Mouse (Mus musculus) G1E (cell line): ENCODE results near the gene Arpc4. TPM values are rescaled to one million over a fixed set of nuclear protein-coding genes. Genes with fewer than 3 reads are reported as not detected.

Experiments
- ATAC-seq: 2 replicates; pipeline ENCODE4 v1.8.0; 2016; ENCODE audit warnings: mild to moderate bottlenecking; ENCODE audit not compliant: insufficient number of reproducible peaks, poor library complexity, low FRiP score, severe bottlenecking; ENCODE audit errors: extremely low read depth
- DNase-seq: peaks from one replicate; pipeline ENCODE4 v3.0.0; 2012; ENCODE audit warnings: low spot score
- H3K27me3 ChIP-seq: 2 replicates; pipeline ENCODE4 v1.6.1; 2012; ENCODE audit warnings: mild to moderate bottlenecking, low read length, inconsistent platforms; ENCODE audit not compliant: insufficient read depth
- H3K36me3 ChIP-seq: replicated peaks from 2 replicates; pipeline ENCODE3; 2012; ENCODE audit warnings: mild to moderate bottlenecking, inconsistent platforms
- H3K4me1 ChIP-seq: 2 replicates; pipeline ENCODE4 v1.6.1; 2012; ENCODE audit warnings: low read depth, low read length, inconsistent platforms, mixed read lengths; ENCODE audit not compliant: insufficient read depth
- H3K4me3 ChIP-seq: 2 replicates; pipeline ENCODE4 v1.5.1; 2012; ENCODE audit warnings: low read depth, mild to moderate bottlenecking, inconsistent platforms, low read length, moderate library complexity, mixed read lengths
- H3K9me3 ChIP-seq: replicated peaks from 2 replicates; pipeline ENCODE4 v1.6.1; 2012; ENCODE audit warnings: inconsistent platforms
- CTCF ChIP-seq: IDR thresholded peaks from 2 replicates; pipeline ENCODE4 v1.5.1; 2012; ENCODE audit warnings: low read depth, low read length, inconsistent platforms, mixed read lengths
- GATA1 ChIP-seq: IDR thresholded peaks from 2 replicates; pipeline ENCODE4 v1.6.1; 2012; ENCODE audit warnings: borderline replicate concordance, low read length, inconsistent platforms, mixed read lengths
- GATA2 ChIP-seq: IDR thresholded peaks from 2 replicates; pipeline ENCODE4 v1.6.1; 2012; ENCODE audit warnings: low read depth, low read length, inconsistent platforms, borderline replicate concordance
- POLR2AphosphoS5 ChIP-seq: IDR thresholded peaks from 2 replicates; pipeline ENCODE4 v1.6.1; 2012; ENCODE audit warnings: low read depth, low read length, inconsistent platforms; ENCODE audit not compliant: insufficient replicate concordance
- TAL1 ChIP-seq: conservative IDR thresholded peaks from 2 replicates; pipeline ENCODE4 v1.6.1; 2012; ENCODE audit warnings: low read depth, low read length, inconsistent platforms, mixed read lengths
- polyA plus RNA-seq: library from polyadenylated mRNA; stranded (reverse); fragments of >175 nt; gene quantifications from 2 replicates; pipeline ENCODE4 v1.2.3, GENCODE M21; 2012
- total RNA-seq, 2 experiments: library from RNA; stranded (forward) in 1 of 2; stranded (reverse) in 1 of 2; fragments of 200-1000 nt in 1 of 2; fragments of >200 nt in 1 of 2; fragmentation: Nextera tagmentation in 1 of 2; gene quantifications; 2 replicates each; pipeline ENCODE4 v1.2.3; 2014 to 2017

Arpc4 gene
- total and polyA plus RNA-seq, 3 experiments: 96.4 to 263 (median 247) TPM

GRCm38 (mm10) chr6:113346897-113347296, 31.0 kb upstream of the Arpc4 start:
- H3K4me1 ChIP-seq: peaks cover 11% of the 10 kb centered on the region
- H3K27me3 ChIP-seq: peaks cover 30% of the 10 kb centered on the region
- DNase-seq (no peak), ATAC-seq (no peak)
- TF ChIP-seq POLR2AphosphoS5 (no peak), TAL1 (no peak), GATA1 (no peak), CTCF (no peak), GATA2 (no peak)
- no peaks in the 10 kb centered on the region for H3K36me3 ChIP-seq
- H3K9me3 ChIP-seq: no peaks in the 10 kb centered on the region
- no peak overlapping the region for H3K4me3 ChIP-seq

GRCm38 (mm10) chr6:113350538-113350937, 27.4 kb upstream of the Arpc4 start:
- no peak for ATAC-seq
- H3K27me3 ChIP-seq: peaks cover 10% of the 10 kb centered on the region

GRCm38 (mm10) chr6:113351161-113351560, 26.8 kb upstream of the Arpc4 start:
- no peak for TF ChIP-seq POLR2AphosphoS5
- no peak for TF ChIP-seq TAL1
- TF ChIP-seq GATA1: no peak
- no peak for TF ChIP-seq CTCF
- TF ChIP-seq GATA2: no peak
- Histone ChIP-seq H3K36me3 (no peaks in the 10 kb centered on the region), H3K27me3 (peaks cover 12% of the 10 kb centered on the region), H3K9me3 (no peaks in the 10 kb centered on the region), H3K4me3 (no peak overlapping the region), H3K4me1 (peaks cover 15% of the 10 kb centered on the region)
- DNase-seq: no peak
- ATAC-seq: no peak

More at GRCm38 (mm10) chr6:113350538-113350937, 27.4 kb upstream of the Arpc4 start:
- Histone ChIP-seq H3K36me3 (no peaks in the 10 kb centered on the region), H3K4me1 (peaks cover 15% of the 10 kb centered on the region), H3K4me3 (no peak overlapping the region), H3K9me3 (no peaks in the 10 kb centered on the region)
- DNase-seq: no peak
- TF ChIP-seq POLR2AphosphoS5: no peak
- TF ChIP-seq CTCF: no peak
- no peak for TF ChIP-seq TAL1
- no peak for TF ChIP-seq GATA2
- TF ChIP-seq GATA1: no peak

- no peak overlapping the region for H3K4me3 ChIP-seq
- ATAC-seq: no peak
- TF ChIP-seq POLR2AphosphoS5: no peak
- TF ChIP-seq GATA2: no peak
Measured at GRCm38 (mm10) chr6:113351653-113352052, 26.3 kb upstream of the Arpc4 start.

GRCm38 (mm10) chr6:113352820-113353219, 25.1 kb upstream of the Arpc4 start:
- no peak for DNase-seq
- Histone ChIP-seq H3K4me3 (no peak overlapping the region), H3K4me1 (peaks cover 15% of the 10 kb centered on the region), H3K36me3 (no peaks in the 10 kb centered on the region), H3K9me3 (no peaks in the 10 kb centered on the region), H3K27me3 (peaks cover 12% of the 10 kb centered on the region)
- TF ChIP-seq GATA1: no peak
- TF ChIP-seq POLR2AphosphoS5: no peak
- no peak for TF ChIP-seq TAL1
- TF ChIP-seq CTCF: no peak
- no peak for ATAC-seq

More at GRCm38 (mm10) chr6:113351653-113352052, 26.3 kb upstream of the Arpc4 start:
- no peak for DNase-seq
- Histone ChIP-seq H3K9me3 (no peaks in the 10 kb centered on the region), H3K36me3 (no peaks in the 10 kb centered on the region), H3K4me1 (peaks cover 15% of the 10 kb centered on the region), H3K27me3 (peaks cover 12% of the 10 kb centered on the region)

- TF ChIP-seq TAL1 (no peak), GATA2 (no peak), CTCF (no peak), POLR2AphosphoS5 (no peak), GATA1 (no peak)
- Histone ChIP-seq H3K4me1 (peaks cover 15% of the 10 kb centered on the region), H3K4me3 (no peak overlapping the region), H3K36me3 (no peaks in the 10 kb centered on the region), H3K9me3 (no peaks in the 10 kb centered on the region), H3K27me3 (peaks cover 16% of the 10 kb centered on the region)
- DNase-seq (no peak), ATAC-seq (no peak)
Measured at GRCm38 (mm10) chr6:113353696-113354095, 24.2 kb upstream of the Arpc4 start.

- Histone ChIP-seq H3K9me3 (no peaks in the 10 kb centered on the region), H3K27me3 (peaks cover 23% of the 10 kb centered on the region)
- ATAC-seq: no peak
Measured at GRCm38 (mm10) chr6:113361476-113361875, 16.4 kb upstream of the Arpc4 start.

More at GRCm38 (mm10) chr6:113361476-113361875, 16.4 kb upstream of the Arpc4 start:
- DNase-seq: no peak
- no peak for TF ChIP-seq TAL1
- TF ChIP-seq CTCF: no peak
- TF ChIP-seq POLR2AphosphoS5: no peak
- no peak for TF ChIP-seq GATA2
- no peak for TF ChIP-seq GATA1
- Histone ChIP-seq H3K4me1 (peaks cover 3% of the 10 kb centered on the region), H3K4me3 (no peak overlapping the region), H3K36me3 (peaks cover 4% of the 10 kb centered on the region)
